Mouse (Mus musculus): ENCODE results near the gene Gemin8. TPM values are rescaled to one million over a fixed set of nuclear protein-coding genes. Genes with fewer than 3 reads are reported as not detected.

Gemin8 gene
- polyA plus RNA-seq, 1 experiment from 2014 or later, result 8.1 TPM

DNA sequence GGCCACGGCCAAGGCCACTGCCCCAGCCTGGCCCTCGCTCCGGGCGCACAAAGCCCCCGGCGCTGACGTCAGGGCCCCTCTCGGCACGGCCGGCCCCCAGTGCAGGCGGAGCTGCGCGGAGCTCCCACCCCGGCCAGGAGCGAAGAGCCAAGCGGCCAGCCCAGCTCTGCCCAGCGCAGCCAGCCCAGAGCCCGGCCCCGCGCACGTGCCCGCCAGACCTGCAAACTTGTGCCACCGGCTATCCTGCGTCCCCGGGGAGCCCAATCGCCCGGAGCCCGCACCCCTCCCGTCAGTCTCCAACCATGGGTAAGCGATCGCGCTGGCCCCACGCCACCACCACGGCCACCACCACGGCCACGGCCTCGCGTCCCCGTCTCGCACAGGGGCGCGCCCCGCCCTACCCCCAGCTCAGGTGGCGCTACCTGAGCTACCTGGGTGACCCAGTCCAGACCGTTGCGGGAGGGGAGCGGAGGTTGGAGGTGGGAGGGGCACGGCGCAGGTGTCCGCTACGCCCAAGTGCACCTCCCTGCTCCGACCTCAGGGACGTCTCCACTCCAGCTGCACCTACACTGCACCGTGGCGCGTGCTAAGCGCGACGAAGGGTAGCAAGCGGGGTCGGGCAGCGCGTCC lies 68.7 kb downstream of the Gemin8 start, which contains the start of gene Gpm6b:
TSS of gene Gpm6b (plus strand) at position 81 of the 630 bp plus-strand sequence.
- Histone ChIP-seq H3K9me3 (no peaks in the 10 kb centered on the region), H3K36me3 (no peaks in the 10 kb centered on the region), H3K4me1 (replicated peaks) (no peaks in the 10 kb centered on the region), H3K9ac (peak within 1 kb of the TSS; percentile 45), H3K4me3 (replicated peaks) (peak within 1 kb of the TSS; percentile 49), H3K27me3 (replicated peaks) (peaks cover 25% of the 10 kb centered on the region), H3K4me2 (replicated peaks) (peak within 1 kb of the TSS; percentile 88), H3K27ac (no peak within 1 kb of the TSS)
- peak; percentile 95 for ATAC-seq
- 22% methylated on average over 63 of the region's 63 CpGs for WGBS

DNA sequence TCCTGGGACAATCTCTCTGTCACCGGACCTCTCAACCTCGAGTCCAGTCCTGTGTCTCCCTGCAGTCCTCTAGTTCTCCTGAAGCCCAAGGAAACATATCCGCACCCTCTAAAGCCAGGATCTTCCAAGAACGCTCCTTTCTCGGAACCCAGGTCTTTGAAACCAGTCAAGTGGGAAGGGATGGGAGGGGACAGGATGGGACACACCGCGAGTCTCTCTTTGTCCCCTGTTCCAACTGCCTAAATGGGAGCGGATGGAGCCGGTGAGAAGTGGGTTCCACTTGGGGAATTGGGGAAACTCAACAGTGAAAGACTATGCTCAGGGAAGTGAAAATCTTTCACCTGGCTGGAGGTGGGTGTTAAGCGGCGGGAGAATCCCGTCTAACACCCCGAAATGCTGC lies 69.3 kb downstream of the Gemin8 start:
- H3K9ac ChIP-seq, result peak overlapping the region; percentile 45; the same call in 1 of the 2 replicates
- no peaks in the 10 kb centered on the region for H3K9me3 ChIP-seq
- peaks cover 25% of the 10 kb centered on the region for H3K27me3 ChIP-seq (replicated peaks)
- H3K27ac ChIP-seq, result no peak overlapping the region
- ATAC-seq, result 0 out of 2 replicates have a peak, but pooled peaks have one; percentile 39
- H3K36me3 ChIP-seq, result no peaks in the 10 kb centered on the region
- H3K4me2 ChIP-seq (replicated peaks), result peak overlapping the region; percentile 88
- no peaks in the 10 kb centered on the region for H3K4me1 ChIP-seq (replicated peaks)
- WGBS, result 26% methylated on average over 13 of the region's 13 CpGs
- H3K4me3 ChIP-seq (replicated peaks), result peak overlapping the region; percentile 49

Other genes with a start within 250 kb of the Gemin8 start
- 22.6 and 23.1 TPM in 2 replicates for gene Gpm6b, start 68.5 kb downstream of the Gemin8 start, polyA plus RNA-seq (2015; fragmentation: Nextera tagmentation; extraction: Ambion mirVana)